Mouse (Mus musculus): Measurements from ENCODE around the gene Gm13090.
A peak's percentile ranks its signal among the peaks of the same experiment; 100 is the strongest.

Gene Gm13090

GRCm38 (mm10) chr4:151097104-151097438, 7.7 kb downstream of the Gm13090 start:
- DNase-seq (ENCODE audit: low spot score in 2 of 2), result no peak

- no peak for DNase-seq (ENCODE audit: low spot score in 2 of 2)
Measured at GRCm38 (mm10) chr4:151103646-151104045, 14.3 kb downstream of the Gm13090 start.

- no peak for DNase-seq (ENCODE audit: low spot score in 2 of 2)
Measured at GRCm38 (mm10) chr4:151104147-151104546, 14.8 kb downstream of the Gm13090 start.

- no peak for DNase-seq (ENCODE audit: low spot score in 2 of 2)
Measured at GRCm38 (mm10) chr4:151105886-151106285, 16.5 kb downstream of the Gm13090 start.

- DNase-seq (ENCODE audit: low spot score in 2 of 2), result no peak
Measured at GRCm38 (mm10) chr4:151106468-151106867, 17.1 kb downstream of the Gm13090 start.

GRCm38 (mm10) chr4:151107131-151108001, 18.0 kb downstream of the Gm13090 start:
- peak in 1 of 2 experiments; percentile 60 for DNase-seq (ENCODE audit: low spot score in 2 of 2)

- peak; percentile 88 to 94 for DNase-seq (ENCODE audit: low spot score in 2 of 2)
Measured at GRCm38 (mm10) chr4:151108028-151108771, 18.8 kb downstream of the Gm13090 start.

GRCm38 (mm10) chr4:151108834-151109241, 19.5 kb downstream of the Gm13090 start:
- DNase-seq (ENCODE audit: low spot score in 2 of 2), result no peak

GRCm38 (mm10) chr4:151111226-151111625, 21.9 kb downstream of the Gm13090 start:
- DNase-seq (ENCODE audit: low spot score in 2 of 2), result no peak

- no peak for DNase-seq (ENCODE audit: low spot score in 2 of 2)
Measured at GRCm38 (mm10) chr4:151114574-151114973, 25.2 kb downstream of the Gm13090 start.

GRCm38 (mm10) chr4:151118883-151119282, 29.5 kb downstream of the Gm13090 start:
- DNase-seq (ENCODE audit: low spot score in 2 of 2), result no peak

- no peak for DNase-seq (ENCODE audit: low spot score in 2 of 2)
Measured at GRCm38 (mm10) chr4:151127636-151128548, 38.5 kb downstream of the Gm13090 start.

- DNase-seq (ENCODE audit: low spot score in 2 of 2), result peak; percentile 84 to 88
Measured at GRCm38 (mm10) chr4:151128641-151129541, 39.5 kb downstream of the Gm13090 start.

GRCm38 (mm10) chr4:151129725-151130557, 40.6 kb downstream of the Gm13090 start:
- no peak for DNase-seq (ENCODE audit: low spot score in 2 of 2)

GRCm38 (mm10) chr4:151130756-151131490, 41.6 kb downstream of the Gm13090 start:
- no peak for DNase-seq (ENCODE audit: low spot score in 2 of 2)

GRCm38 (mm10) chr4:151132493-151132892, 43.1 kb downstream of the Gm13090 start:
- no peak for DNase-seq (ENCODE audit: low spot score in 2 of 2)

GRCm38 (mm10) chr4:151133760-151134159, 44.4 kb downstream of the Gm13090 start:
- DNase-seq (ENCODE audit: low spot score in 2 of 2), result no peak

GRCm38 (mm10) chr4:151135491-151135890, 46.1 kb downstream of the Gm13090 start:
- no peak for DNase-seq (ENCODE audit: low spot score in 2 of 2)

GRCm38 (mm10) chr4:151137701-151138100, 48.3 kb downstream of the Gm13090 start:
- no peak for DNase-seq (ENCODE audit: low spot score in 2 of 2)
